In genomic region chr8:10538319-10538718, GRCm38 (mm10) we compare ENCODE assay signal across 13 mouse cellular contexts.
DNase-seq lines count a peak whose midpoint lies in the region; ATAC-seq lines count a peak whose summit lies in the region.
"Had no signal": no experiment of that assay in that cellular context is flagged by ENCODE, and none has a peak within 500 bp of the region (broad histone marks: within the 10 kb centered on the region; RNA-seq: fewer than 3 reads in every experiment).

No protein-coding gene starts in this region.

- ATAC-seq in hematopoietic stem cell, adult 5-6 weeks (replicated peaks in 1 of 2; ENCODE audit: insufficient read depth in 1 of 2, low FRiP score in 2 of 2, low TSS enrichment in 1 of 2, low read depth in 1 of 2, poor library complexity in 2 of 2, severe bottlenecking in 2 of 2), result peak; percentile 74 to 85
- ATAC-seq: forebrain, embryonic 14.5 days had no signal

- DNase-seq in layer of hippocampus, adult 9-11 months, result peak; percentile 25
- no peak for DNase-seq in layer of hippocampus, adult 11-12 months (ENCODE audit: low spot score)
- DNase-seq in lung, postnatal 36 days, result peak; percentile 46
- no peak for DNase-seq in lung, postnatal 14 days
- peak; percentile 81 for DNase-seq in brain, adult 2 months (ENCODE audit: low read depth, low spot score)
- no peak for DNase-seq in heart, postnatal 25 days (ENCODE audit: low spot score)
- DNase-seq: adrenal gland, postnatal 36 days; cerebellum, adult 8-10 months; gastrocnemius, postnatal 25 days; kidney, adult 18-20 months; midbrain, embryonic 14.5 days had no signal

- intact Hi-C loops in heart, postnatal 25 days (cut with DNase I), result no loop called here

Comparison
In these comparisons a context has a peak if more than half of its experiments do, and no peak if none do; other contexts are left out.
1. DNase-seq: peak in layer of hippocampus, adult 9-11 months (single experiment), lung, postnatal 36 days (single experiment) and brain, adult 2 months (single experiment); none in layer of hippocampus, adult 11-12 months (single experiment), lung, postnatal 14 days (single experiment) and heart, postnatal 25 days (single experiment).